Mouse (Mus musculus): Measurements from ENCODE around the gene Rnf24. TPM values are rescaled to one million over a fixed set of nuclear protein-coding genes. Genes with fewer than 3 reads are reported as not detected.
"Not testable (repeated sequence)": the region's sequence is repeated elsewhere in the genome, so short reads cannot be mapped to it uniquely, and the experiment has no call there.

Gene Rnf24
- polyA plus RNA-seq, 1 experiment from 2014 or later: 21.2 TPM

DNA sequence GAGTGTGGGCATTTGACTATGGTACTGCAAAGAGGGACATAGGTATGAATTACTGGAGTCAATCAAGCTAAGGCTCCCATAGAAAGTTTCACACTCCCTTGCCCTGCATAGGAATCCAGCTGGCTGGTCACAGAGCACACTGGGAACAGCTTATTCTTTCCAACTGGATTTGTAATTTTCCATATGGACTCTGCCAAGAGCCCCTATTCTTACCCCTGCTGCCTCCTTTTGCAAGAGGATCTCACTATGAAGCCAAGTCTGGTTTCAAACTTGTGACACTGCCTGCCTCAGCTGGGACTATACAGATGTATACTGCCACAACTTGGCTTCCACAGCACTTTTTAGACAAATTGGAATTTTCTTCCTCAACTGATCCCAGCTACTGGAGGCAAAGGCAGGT, 51.1 kb downstream of the Rnf24 start:
- H3K9ac ChIP-seq (replicated peaks; ENCODE audit: low read length): no peak overlapping the region
- ATAC-seq (ENCODE audit: low FRiP score, low TSS enrichment): no peak
- no peaks in the 10 kb centered on the region for H3K4me1 ChIP-seq (ENCODE audit: control insufficient read depth, insufficient read depth, low read length)
- no peak overlapping the region for H3K4me2 ChIP-seq (ENCODE audit: low read length)
- peaks cover 61% of the 10 kb centered on the region for H3K36me3 ChIP-seq (ENCODE audit: control insufficient read depth, insufficient read depth, low read length)
- no peak overlapping the region for H3K27ac ChIP-seq (replicated peaks; ENCODE audit: low read depth, low read length)
- no peaks in the 10 kb centered on the region for H3K27me3 ChIP-seq (ENCODE audit: control insufficient read depth, insufficient read depth, low read length)
- no peaks in the 10 kb centered on the region for H3K9me3 ChIP-seq (ENCODE audit: control insufficient read depth, low read length)
- H3K4me3 ChIP-seq (replicated peaks; ENCODE audit: low read depth, low read length): no peak overlapping the region
- no peak for DNase-seq

DNA sequence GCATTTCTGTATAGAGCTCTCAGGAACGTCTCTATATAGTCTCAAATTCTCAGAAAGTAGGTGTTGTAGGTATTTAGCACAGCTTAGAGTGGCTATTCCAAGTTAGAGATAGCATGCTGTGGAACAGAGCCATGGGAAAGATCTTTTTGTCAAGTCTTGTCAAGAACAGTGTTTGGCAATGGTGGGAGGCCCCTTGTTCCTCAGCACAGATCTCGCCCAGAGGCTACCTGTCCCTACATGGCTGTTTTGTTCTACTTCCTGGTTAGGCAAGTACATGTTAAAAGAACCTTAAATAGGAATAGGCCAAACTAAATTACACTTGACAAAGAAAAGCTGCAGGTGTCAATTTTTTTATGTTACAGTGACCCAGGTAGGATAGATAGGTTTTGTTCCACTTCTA, 52.2 kb downstream of the Rnf24 start:
- H3K4me3 ChIP-seq (replicated peaks; ENCODE audit: low read depth, low read length): no peak overlapping the region
- no peak overlapping the region for H3K9ac ChIP-seq (replicated peaks; ENCODE audit: low read length)
- H3K36me3 ChIP-seq (ENCODE audit: control insufficient read depth, insufficient read depth, low read length): peaks cover 69% of the 10 kb centered on the region
- no peaks in the 10 kb centered on the region for H3K27me3 ChIP-seq (ENCODE audit: control insufficient read depth, insufficient read depth, low read length)
- no peaks in the 10 kb centered on the region for H3K4me1 ChIP-seq (ENCODE audit: control insufficient read depth, insufficient read depth, low read length)
- no peak overlapping the region for H3K4me2 ChIP-seq (ENCODE audit: low read length)
- 94% methylated on average over 2 of the region's 2 CpGs for WGBS
- ATAC-seq (ENCODE audit: low FRiP score, low TSS enrichment) (no peak), DNase-seq (no peak)
- no peaks in the 10 kb centered on the region for H3K9me3 ChIP-seq (ENCODE audit: control insufficient read depth, low read length)
- H3K27ac ChIP-seq (replicated peaks; ENCODE audit: low read depth, low read length): no peak overlapping the region

DNA sequence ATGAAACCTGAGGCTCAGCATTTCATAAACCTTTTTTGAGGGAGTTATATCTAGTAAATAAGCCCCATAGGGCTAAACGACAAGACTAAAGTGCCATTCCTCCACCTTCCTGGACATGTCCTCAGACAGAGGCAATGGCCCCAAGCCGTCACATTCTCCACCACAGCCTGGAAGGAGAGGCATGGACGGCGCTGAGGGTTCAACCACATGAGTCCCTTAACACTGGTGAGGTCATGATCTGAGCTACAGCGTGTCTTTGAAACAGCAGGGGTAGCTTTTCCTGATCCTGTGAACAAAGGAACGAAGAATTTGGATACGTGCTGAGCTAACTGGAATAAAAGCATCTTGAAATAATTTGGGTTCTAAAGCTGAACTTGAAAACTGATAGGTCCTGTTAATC, 54.0 kb downstream of the Rnf24 start:
- H3K27me3 ChIP-seq (ENCODE audit: control insufficient read depth, insufficient read depth, low read length); DNase-seq: not testable (repeated sequence)
- peaks cover 72% of the 10 kb centered on the region for H3K36me3 ChIP-seq (ENCODE audit: control insufficient read depth, insufficient read depth, low read length)

DNA sequence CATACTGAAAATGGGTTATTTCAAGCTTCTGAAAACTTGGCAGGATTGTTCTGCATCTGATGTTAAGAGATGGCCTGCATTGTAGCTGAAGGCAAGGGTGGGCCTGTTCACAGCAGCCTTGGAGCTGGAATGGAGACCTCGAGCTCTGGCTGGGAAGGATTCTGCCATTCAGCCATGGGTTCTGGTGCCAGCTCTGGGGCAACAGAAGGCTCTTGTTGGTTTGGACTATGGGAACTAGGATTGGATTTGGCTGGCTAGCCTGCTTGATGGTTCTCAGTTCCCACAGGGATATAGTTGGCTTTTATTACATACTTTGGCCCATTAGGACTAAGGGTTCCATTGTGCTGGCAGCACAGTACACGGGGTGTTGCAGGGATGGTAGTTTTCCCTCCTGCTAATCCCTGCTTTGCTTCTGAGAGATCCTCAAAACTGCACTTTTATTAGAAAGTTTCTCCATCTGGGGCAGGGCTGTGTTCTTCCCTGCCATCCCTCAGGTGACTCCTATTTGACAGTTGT, 55.9 kb downstream of the Rnf24 start:
- 79% methylated on average over 2 of the region's 2 CpGs for WGBS

More for the DNA sequence above, 54.0 kb downstream of the Rnf24 start:
- H3K9me3 ChIP-seq (ENCODE audit: control insufficient read depth, low read length); H3K9ac ChIP-seq (replicated peaks; ENCODE audit: low read length); ATAC-seq (ENCODE audit: low FRiP score, low TSS enrichment); H3K4me3 ChIP-seq (replicated peaks; ENCODE audit: low read depth, low read length); H3K4me1 ChIP-seq (ENCODE audit: control insufficient read depth, insufficient read depth, low read length); H3K4me2 ChIP-seq (ENCODE audit: low read length); H3K27ac ChIP-seq (replicated peaks; ENCODE audit: low read depth, low read length): not testable (repeated sequence)
- 46% methylated on average over 7 of the region's 7 CpGs for WGBS

DNA sequence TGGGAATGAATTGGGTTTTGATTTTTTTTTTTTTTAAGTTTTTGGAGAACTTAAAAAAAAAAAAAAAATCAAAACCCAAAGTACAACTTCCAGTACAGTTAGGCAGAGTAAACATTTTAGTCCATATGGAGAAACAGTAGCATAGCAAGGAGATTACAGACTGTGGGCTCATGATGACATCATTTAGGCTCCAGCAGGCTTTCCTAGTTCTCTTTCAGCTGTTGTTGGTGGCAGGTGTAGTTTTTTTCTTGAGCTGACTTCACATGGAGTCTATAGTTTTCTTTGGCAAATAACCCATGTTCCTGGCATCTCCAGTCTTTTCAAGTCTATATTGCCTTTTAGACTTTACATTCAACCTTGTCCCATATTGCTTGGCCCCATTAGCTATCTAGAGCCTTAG, 62.0 kb downstream of the Rnf24 start:
- no peak overlapping the region for H3K4me2 ChIP-seq (ENCODE audit: low read length)
- no peak overlapping the region for H3K4me3 ChIP-seq (replicated peaks; ENCODE audit: low read depth, low read length)
- DNase-seq (no peak), ATAC-seq (ENCODE audit: low FRiP score, low TSS enrichment) (no peak)
- H3K36me3 ChIP-seq (ENCODE audit: control insufficient read depth, insufficient read depth, low read length): peaks cover 53% of the 10 kb centered on the region
- H3K27ac ChIP-seq (replicated peaks; ENCODE audit: low read depth, low read length): no peak overlapping the region
- no peaks in the 10 kb centered on the region for H3K9me3 ChIP-seq (ENCODE audit: control insufficient read depth, low read length)
- H3K9ac ChIP-seq (replicated peaks; ENCODE audit: low read length): no peak overlapping the region
- H3K27me3 ChIP-seq (ENCODE audit: control insufficient read depth, insufficient read depth, low read length): no peaks in the 10 kb centered on the region
- no peaks in the 10 kb centered on the region for H3K4me1 ChIP-seq (ENCODE audit: control insufficient read depth, insufficient read depth, low read length)

More for the DNA sequence above, 55.9 kb downstream of the Rnf24 start:
- no peak for ATAC-seq (ENCODE audit: low FRiP score, low TSS enrichment)
- no peak overlapping the region for H3K4me3 ChIP-seq (replicated peaks; ENCODE audit: low read depth, low read length)
- peaks cover 69% of the 10 kb centered on the region for H3K36me3 ChIP-seq (ENCODE audit: control insufficient read depth, insufficient read depth, low read length)
- H3K4me1 ChIP-seq (ENCODE audit: control insufficient read depth, insufficient read depth, low read length): no peaks in the 10 kb centered on the region
- no peaks in the 10 kb centered on the region for H3K9me3 ChIP-seq (ENCODE audit: control insufficient read depth, low read length)
- H3K27ac ChIP-seq (replicated peaks; ENCODE audit: low read depth, low read length): no peak overlapping the region
- H3K27me3 ChIP-seq (ENCODE audit: control insufficient read depth, insufficient read depth, low read length): no peaks in the 10 kb centered on the region
- DNase-seq: no peak
- no peak overlapping the region for H3K9ac ChIP-seq (replicated peaks; ENCODE audit: low read length)
- no peak overlapping the region for H3K4me2 ChIP-seq (ENCODE audit: low read length)

DNA sequence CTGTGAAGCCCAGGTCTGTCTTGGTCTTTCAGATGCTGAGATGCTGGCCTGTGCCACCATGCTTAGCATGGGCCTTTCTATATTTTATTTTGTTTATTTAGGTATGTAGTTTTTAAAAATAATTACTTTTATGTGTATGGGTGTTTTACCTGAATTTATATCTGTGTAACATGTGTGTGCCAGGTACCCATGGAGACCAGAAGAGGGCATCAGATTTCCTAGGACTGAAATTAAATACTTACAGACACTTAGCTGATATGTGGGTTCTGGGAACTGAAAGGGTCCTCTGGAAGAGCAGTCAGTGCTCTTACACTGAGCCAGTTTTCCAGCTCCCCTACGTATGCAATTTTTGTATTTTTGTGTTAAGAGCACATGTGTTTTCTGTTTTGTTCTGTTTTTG, 66.4 kb downstream of the Rnf24 start:
- peaks cover 43% of the 10 kb centered on the region for H3K36me3 ChIP-seq (ENCODE audit: control insufficient read depth, insufficient read depth, low read length)
- 80% methylated on average over 1 of the region's 1 CpGs for WGBS
- no peak overlapping the region for H3K27ac ChIP-seq (replicated peaks; ENCODE audit: low read depth, low read length)
- no peaks in the 10 kb centered on the region for H3K9me3 ChIP-seq (ENCODE audit: control insufficient read depth, low read length)
- no peaks in the 10 kb centered on the region for H3K27me3 ChIP-seq (ENCODE audit: control insufficient read depth, insufficient read depth, low read length)
- H3K4me1 ChIP-seq (ENCODE audit: control insufficient read depth, insufficient read depth, low read length): no peaks in the 10 kb centered on the region
- no peak for DNase-seq
- ATAC-seq (ENCODE audit: low FRiP score, low TSS enrichment): no peak
- no peak overlapping the region for H3K4me3 ChIP-seq (replicated peaks; ENCODE audit: low read depth, low read length)
- H3K4me2 ChIP-seq (ENCODE audit: low read length): no peak overlapping the region
- H3K9ac ChIP-seq (replicated peaks; ENCODE audit: low read length): no peak overlapping the region

DNA sequence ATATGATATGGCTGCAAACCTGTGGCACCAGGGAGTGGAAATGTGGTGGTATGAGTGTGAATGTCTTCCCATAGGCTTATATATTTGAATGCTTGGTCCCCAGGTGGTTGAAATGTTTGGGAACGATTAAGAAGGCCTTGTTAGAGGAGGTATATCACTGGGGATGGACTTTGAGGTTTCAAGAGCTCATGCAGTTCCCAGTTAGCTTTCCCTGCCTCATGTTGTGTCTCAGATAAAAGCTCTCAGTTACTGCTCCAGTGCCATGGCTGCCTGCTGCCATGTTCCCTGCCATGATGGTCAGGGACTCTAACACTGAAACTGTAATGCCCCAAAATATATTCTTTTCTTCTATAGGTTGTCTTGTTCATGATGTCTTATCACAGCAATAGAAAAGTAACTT, 71.1 kb downstream of the Rnf24 start:
- no peak overlapping the region for H3K27ac ChIP-seq (replicated peaks; ENCODE audit: low read depth, low read length)
- H3K4me3 ChIP-seq (replicated peaks; ENCODE audit: low read depth, low read length): no peak overlapping the region
- ATAC-seq (ENCODE audit: low FRiP score, low TSS enrichment) (no peak), DNase-seq (no peak)
- H3K4me2 ChIP-seq (ENCODE audit: low read length): no peak overlapping the region
- no peak overlapping the region for H3K9ac ChIP-seq (replicated peaks; ENCODE audit: low read length)
- 92% methylated on average over 1 of the region's 1 CpGs for WGBS
- H3K27me3 ChIP-seq (ENCODE audit: control insufficient read depth, insufficient read depth, low read length): no peaks in the 10 kb centered on the region
- no peaks in the 10 kb centered on the region for H3K9me3 ChIP-seq (ENCODE audit: control insufficient read depth, low read length)
- H3K4me1 ChIP-seq (ENCODE audit: control insufficient read depth, insufficient read depth, low read length): no peaks in the 10 kb centered on the region
- peaks cover 50% of the 10 kb centered on the region for H3K36me3 ChIP-seq (ENCODE audit: control insufficient read depth, insufficient read depth, low read length)

DNA sequence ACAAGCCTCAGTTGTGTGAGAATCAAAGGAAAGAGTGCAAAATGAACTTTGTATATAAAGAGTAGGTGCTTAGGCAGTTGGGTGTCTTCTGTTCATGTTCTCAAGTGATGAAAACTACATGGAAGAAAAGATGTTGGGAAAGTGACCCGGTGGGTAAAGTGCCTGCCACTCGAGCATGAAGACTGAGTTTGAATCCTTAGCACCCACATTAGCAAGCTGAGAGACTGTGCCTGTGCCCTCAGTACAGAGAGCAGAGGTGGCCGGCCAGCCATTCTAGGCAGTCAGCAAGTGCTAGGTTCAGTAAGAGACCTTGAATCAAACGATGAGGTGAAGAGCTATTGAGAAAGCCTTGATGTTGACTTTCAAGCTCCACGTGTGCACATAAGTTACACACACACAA, 76.0 kb downstream of the Rnf24 start:
- H3K27me3 ChIP-seq (ENCODE audit: control insufficient read depth, insufficient read depth, low read length): no peaks in the 10 kb centered on the region
- no peak overlapping the region for H3K27ac ChIP-seq (replicated peaks; ENCODE audit: low read depth, low read length)
- ATAC-seq (ENCODE audit: low FRiP score, low TSS enrichment) (no peak), DNase-seq (no peak)
- peaks cover 64% of the 10 kb centered on the region for H3K36me3 ChIP-seq (ENCODE audit: control insufficient read depth, insufficient read depth, low read length)
- H3K9me3 ChIP-seq (ENCODE audit: control insufficient read depth, low read length): no peaks in the 10 kb centered on the region
- no peak overlapping the region for H3K4me2 ChIP-seq (ENCODE audit: low read length)
- no peak overlapping the region for H3K9ac ChIP-seq (replicated peaks; ENCODE audit: low read length)
- H3K4me3 ChIP-seq (replicated peaks; ENCODE audit: low read depth, low read length): no peak overlapping the region
- H3K4me1 ChIP-seq (ENCODE audit: control insufficient read depth, insufficient read depth, low read length): no peaks in the 10 kb centered on the region
- WGBS: 96% methylated on average over 5 of the region's 5 CpGs

DNA sequence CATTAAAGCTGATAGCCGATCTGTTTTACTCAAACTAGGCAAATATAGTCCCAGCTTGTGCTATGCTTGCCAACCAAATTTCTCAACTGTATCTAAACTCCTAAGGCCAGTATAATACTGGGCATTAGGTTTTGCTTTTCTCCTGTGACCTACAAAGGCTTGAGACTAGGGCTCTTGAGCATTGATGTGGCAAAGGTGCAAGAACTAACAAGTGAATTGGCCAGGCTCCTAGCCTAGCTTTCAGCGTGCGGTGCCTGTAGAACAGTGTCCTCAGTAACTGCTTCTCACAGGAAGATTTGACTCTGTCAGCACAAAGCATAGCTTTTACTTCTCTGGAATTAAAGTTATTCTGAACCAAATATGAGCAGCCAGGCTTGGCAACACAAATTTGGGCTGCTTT, 77.2 kb downstream of the Rnf24 start:
- no peaks in the 10 kb centered on the region for H3K4me1 ChIP-seq (ENCODE audit: control insufficient read depth, insufficient read depth, low read length)
- DNase-seq (no peak), ATAC-seq (ENCODE audit: low FRiP score, low TSS enrichment) (no peak)
- H3K4me3 ChIP-seq (replicated peaks; ENCODE audit: low read depth, low read length): no peak overlapping the region
- H3K36me3 ChIP-seq (ENCODE audit: control insufficient read depth, insufficient read depth, low read length): peaks cover 58% of the 10 kb centered on the region
- no peak overlapping the region for H3K27ac ChIP-seq (replicated peaks; ENCODE audit: low read depth, low read length)
- no peak overlapping the region for H3K4me2 ChIP-seq (ENCODE audit: low read length)
- H3K9ac ChIP-seq (replicated peaks; ENCODE audit: low read length): no peak overlapping the region
- 96% methylated on average over 3 of the region's 3 CpGs for WGBS
- no peaks in the 10 kb centered on the region for H3K27me3 ChIP-seq (ENCODE audit: control insufficient read depth, insufficient read depth, low read length)
- no peaks in the 10 kb centered on the region for H3K9me3 ChIP-seq (ENCODE audit: control insufficient read depth, low read length)

Data from midbrain, embryonic 14.5 days (tissue).